In genomic region chr8:121958395-121958794, GRCm38 (mm10) we compare ENCODE assay signal across 1 mouse cellular context.
TF ChIP-seq lines count a peak whose summit lies in the region.

No protein-coding gene starts in this region.

TF ChIP-seq in MEL, 35 proteins besides CTCF, POLR2A, EP300 and RAD21:
- TF ChIP-seq ZC3H11A (IDR thresholded peaks at IDR 0.05; ENCODE audit: low read depth, low read length), result no peak
- no peak for TF ChIP-seq TBP (IDR thresholded peaks at IDR 0.05; ENCODE audit: low read depth, low read length)
- TF ChIP-seq TAL1 (IDR thresholded peaks at IDR 0.05; ENCODE audit: low read length), result peak; percentile 36; the same call in 1 of the 2 replicates
